Mouse (Mus musculus) brain, embryonic 14.5 days (tissue): Measurements from ENCODE around the gene Wrap73.

Source experiments
- CTCF ChIP-seq: fragments of 200-500 bp; IDR thresholded peaks from 2 replicates; pipeline ENCODE4 v1.5.1; 2012; ENCODE audit warnings: inconsistent platforms, mild to moderate bottlenecking, moderate library complexity, borderline replicate concordance; ENCODE audit not compliant: insufficient read depth, insufficient read length; ENCODE audit errors: extremely low read depth
- POLR2A ChIP-seq: fragments of 200-500 bp; IDR thresholded peaks from 2 replicates; pipeline ENCODE4 v1.6.1; 2012; ENCODE audit warnings: mild to moderate bottlenecking, inconsistent platforms, borderline replicate concordance; ENCODE audit not compliant: poor library complexity, insufficient read depth, insufficient read length, severe bottlenecking; ENCODE audit errors: extremely low read depth

DNA sequence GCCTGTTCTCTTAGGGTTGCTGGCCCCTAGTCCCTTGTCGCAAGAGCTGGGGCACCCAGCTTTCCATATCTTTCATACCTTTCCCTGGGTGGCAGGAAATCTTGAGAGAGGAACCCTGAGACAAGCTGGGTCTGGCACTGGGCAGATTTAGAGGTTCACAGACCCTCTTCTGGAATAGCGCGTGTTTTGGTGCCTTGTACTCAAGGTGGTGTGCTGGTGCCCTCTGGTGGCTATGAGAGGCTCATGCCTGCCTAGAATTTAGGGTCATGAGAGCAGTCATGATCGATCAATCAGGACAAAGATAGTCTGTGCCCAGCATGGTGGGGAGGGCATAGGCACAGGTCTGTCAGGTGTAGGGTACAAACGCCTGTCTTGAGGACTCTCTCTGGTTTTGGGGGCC, 65.1 kb downstream of the Wrap73 start:
- no peak for TF ChIP-seq POLR2A
- peak; percentile 93 for TF ChIP-seq CTCF
